Mouse (Mus musculus): ENCODE measurements around the gene Sema5a. TPM values are rescaled to one million over a fixed set of nuclear protein-coding genes. Genes with fewer than 3 reads are reported as not detected.

Sema5a gene
- total and polyA plus RNA-seq, 2 experiments from 2014 or later, result 8.8 to 40.0 TPM

DNA sequence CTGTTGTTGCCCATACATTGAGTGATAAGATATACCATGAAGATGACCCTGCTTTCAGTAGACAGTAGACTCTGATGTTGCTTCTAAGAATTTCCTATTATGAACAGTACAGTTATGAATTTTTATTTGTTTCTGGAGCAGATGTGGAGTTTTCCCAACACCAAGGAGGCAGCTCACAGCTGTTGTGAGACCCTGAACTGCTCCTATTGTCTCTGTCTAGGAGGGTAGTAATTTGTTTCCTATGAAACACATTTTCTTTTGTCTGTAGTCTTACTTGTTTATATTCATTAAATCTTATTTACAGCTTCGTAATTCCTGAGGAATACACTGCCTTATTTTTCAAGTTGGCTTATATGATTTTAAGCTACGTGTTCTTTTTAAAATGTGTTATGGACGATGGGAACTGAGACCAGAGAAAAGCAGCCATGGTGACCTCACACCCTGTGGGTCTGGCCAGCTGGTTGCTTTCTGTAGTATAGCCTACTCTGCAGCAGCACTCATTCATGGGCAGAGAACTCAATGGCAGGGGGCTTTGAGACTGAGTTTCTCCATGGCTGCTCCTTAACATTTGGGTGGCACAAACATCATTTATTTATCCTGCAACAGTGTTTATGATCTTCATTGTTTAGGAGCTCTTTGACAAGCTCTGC is 151.8 kb downstream of the Sema5a start:
- DNase-seq (ENCODE audit: low spot score) (no peak), ATAC-seq (no peak)
- no peak for TF ChIP-seq CTCF (IDR thresholded peaks at IDR 0.05; ENCODE audit: low read depth)
- H3K9ac ChIP-seq (replicated peaks; ENCODE audit: low read length), result no peak overlapping the region
- H3K4me1 ChIP-seq (ENCODE audit: insufficient read depth, low read length), result no peaks in the 10 kb centered on the region
- no peak overlapping the region for H3K27ac ChIP-seq
- H3K4me3 ChIP-seq (ENCODE audit: low read length), result no peak overlapping the region
- WGBS, result 88% methylated on average over 3 of the region's 3 CpGs
- no peak overlapping the region for H3K4me2 ChIP-seq (ENCODE audit: low read depth, low read length)
- no peaks in the 10 kb centered on the region for H3K27me3 ChIP-seq (ENCODE audit: insufficient read depth, low read length)
- no peaks in the 10 kb centered on the region for H3K9me3 ChIP-seq (ENCODE audit: low read length)
- H3K36me3 ChIP-seq (ENCODE audit: insufficient read depth, low read length), result no peaks in the 10 kb centered on the region

DNA sequence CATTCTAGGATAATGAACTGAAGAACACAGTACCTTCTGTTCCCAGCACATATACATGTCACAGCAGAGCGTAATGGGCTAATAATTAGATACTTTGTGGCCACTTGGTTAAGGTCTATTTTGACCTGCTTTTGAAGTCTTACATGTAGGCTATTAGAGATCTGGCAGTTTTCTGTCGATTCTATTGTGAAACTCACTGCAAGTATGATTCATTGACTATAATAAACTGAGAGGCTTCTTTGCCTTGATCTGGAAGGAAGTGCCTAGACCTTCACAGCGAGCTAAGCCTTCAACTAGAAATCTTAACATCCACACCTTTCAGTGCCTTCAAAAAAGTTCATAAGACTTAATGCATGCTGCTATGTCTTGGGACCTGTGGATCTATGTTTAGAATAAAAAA is 152.5 kb downstream of the Sema5a start:
- DNase-seq (ENCODE audit: low spot score), result no peak
- no peak for TF ChIP-seq CTCF (IDR thresholded peaks at IDR 0.05; ENCODE audit: low read depth)
- no peaks in the 10 kb centered on the region for H3K4me1 ChIP-seq (ENCODE audit: insufficient read depth, low read length)

DNA sequence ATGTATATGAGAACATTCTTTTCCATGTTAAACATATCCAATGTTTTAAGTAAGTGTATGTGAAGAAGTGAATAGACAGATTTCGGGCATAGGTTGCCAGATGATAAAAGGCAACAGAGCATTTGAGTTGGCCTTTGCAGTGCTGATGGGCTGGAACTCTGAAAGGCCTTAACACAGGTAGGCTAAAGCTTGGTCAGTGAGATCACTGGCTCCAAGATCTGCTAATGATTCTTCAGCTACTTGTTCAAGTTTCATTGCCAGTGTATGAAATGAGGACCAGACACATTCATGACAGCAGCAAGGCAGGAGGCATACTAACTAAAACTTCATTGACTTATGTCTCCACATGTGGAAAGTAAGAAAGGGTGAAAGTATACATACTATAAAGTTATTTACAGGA is 154.1 kb downstream of the Sema5a start:
- H3K4me2 ChIP-seq (ENCODE audit: low read depth, low read length), result no peak overlapping the region
- no peak for TF ChIP-seq CTCF (IDR thresholded peaks at IDR 0.05; ENCODE audit: low read depth)
- H3K9me3 ChIP-seq (ENCODE audit: low read length), result no peaks in the 10 kb centered on the region
- H3K27ac ChIP-seq, result no peak overlapping the region
- no peak overlapping the region for H3K4me3 ChIP-seq (ENCODE audit: low read length)
- DNase-seq (ENCODE audit: low spot score) (no peak), ATAC-seq (no peak)
- H3K27me3 ChIP-seq (ENCODE audit: insufficient read depth, low read length), result no peaks in the 10 kb centered on the region
- WGBS, result 93% methylated on average over 1 of the region's 1 CpGs
- no peaks in the 10 kb centered on the region for H3K4me1 ChIP-seq (ENCODE audit: insufficient read depth, low read length)
- H3K9ac ChIP-seq (replicated peaks; ENCODE audit: low read length), result no peak overlapping the region
- no peaks in the 10 kb centered on the region for H3K36me3 ChIP-seq (ENCODE audit: insufficient read depth, low read length)

More for the DNA sequence above, 152.5 kb downstream of the Sema5a start:
- H3K9me3 ChIP-seq (ENCODE audit: low read length), result no peaks in the 10 kb centered on the region
- no peak for ATAC-seq
- no peak overlapping the region for H3K4me2 ChIP-seq (ENCODE audit: low read depth, low read length)
- no peak overlapping the region for H3K9ac ChIP-seq (replicated peaks; ENCODE audit: low read length)
- WGBS, result 87% methylated on average over 3 of the region's 3 CpGs
- H3K4me3 ChIP-seq (ENCODE audit: low read length), result no peak overlapping the region
- no peak overlapping the region for H3K27ac ChIP-seq
- H3K36me3 ChIP-seq (ENCODE audit: insufficient read depth, low read length), result no peaks in the 10 kb centered on the region
- H3K27me3 ChIP-seq (ENCODE audit: insufficient read depth, low read length), result no peaks in the 10 kb centered on the region

DNA sequence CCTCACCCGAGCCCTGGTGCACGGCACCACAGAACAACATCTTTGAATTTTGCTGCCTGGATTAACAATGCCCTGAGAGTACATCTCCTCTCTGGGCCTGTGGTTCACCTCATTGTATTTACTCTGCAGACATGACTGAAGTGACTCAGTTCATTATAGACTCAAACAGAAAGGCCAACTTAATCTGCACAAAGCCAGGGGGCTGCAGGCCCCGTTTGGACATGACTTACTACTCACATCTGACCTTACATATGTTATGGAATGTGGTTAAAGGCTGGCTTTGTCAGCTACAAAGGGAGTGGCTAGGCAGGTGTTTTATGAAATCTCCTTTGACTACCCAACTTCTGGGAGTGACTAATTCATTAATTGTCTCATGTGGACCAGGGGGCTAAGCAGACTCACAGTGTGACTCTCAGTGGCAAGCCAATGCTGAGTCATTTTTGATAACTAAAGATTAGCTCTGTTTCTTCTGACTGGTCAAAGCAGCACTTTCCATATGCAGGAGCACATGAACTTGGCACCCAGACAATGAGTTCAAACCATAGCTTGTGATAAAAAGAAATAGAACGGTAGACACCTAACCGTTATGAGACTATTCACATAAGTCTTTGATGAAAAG is 157.4 kb downstream of the Sema5a start:
- no peak for ATAC-seq

DNA sequence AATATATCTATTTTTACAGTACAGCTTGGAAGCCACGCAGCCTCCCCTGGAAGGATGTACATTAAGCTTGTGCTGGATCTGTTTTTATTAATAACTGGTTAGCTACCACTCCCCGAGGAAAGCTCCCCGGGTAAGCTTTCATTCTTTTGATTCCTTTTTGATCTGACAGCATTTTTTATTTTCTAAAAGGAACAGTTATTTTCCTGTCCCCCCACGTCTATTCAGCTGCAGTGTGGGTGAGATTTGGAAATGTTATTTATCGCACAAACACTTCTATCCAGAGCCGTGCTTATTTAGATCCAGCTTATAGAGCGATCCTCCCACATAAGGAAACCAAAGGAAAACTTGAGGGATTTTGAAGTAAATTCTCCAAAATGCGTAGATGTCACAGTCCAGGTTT is 158.7 kb downstream of the Sema5a start:
- ATAC-seq (no peak), DNase-seq (ENCODE audit: low spot score) (no peak)
- 79% methylated on average over 8 of the region's 8 CpGs for WGBS
- Histone ChIP-seq H3K9me3 (ENCODE audit: low read length) (no peaks in the 10 kb centered on the region), H3K27me3 (ENCODE audit: insufficient read depth, low read length) (no peaks in the 10 kb centered on the region), H3K4me2 (ENCODE audit: low read depth, low read length) (no peak overlapping the region), H3K4me1 (ENCODE audit: insufficient read depth, low read length) (no peaks in the 10 kb centered on the region), H3K9ac (replicated peaks; ENCODE audit: low read length) (no peak overlapping the region), H3K36me3 (ENCODE audit: insufficient read depth, low read length) (no peaks in the 10 kb centered on the region), H3K4me3 (ENCODE audit: low read length) (no peak overlapping the region), H3K27ac (no peak overlapping the region)
- TF ChIP-seq CTCF (IDR thresholded peaks at IDR 0.05; ENCODE audit: low read depth), result no peak

More for the DNA sequence above, 157.4 kb downstream of the Sema5a start:
- H3K36me3 ChIP-seq (ENCODE audit: insufficient read depth, low read length), result no peaks in the 10 kb centered on the region
- no peaks in the 10 kb centered on the region for H3K4me1 ChIP-seq (ENCODE audit: insufficient read depth, low read length)
- no peak for TF ChIP-seq CTCF (IDR thresholded peaks at IDR 0.05; ENCODE audit: low read depth)
- H3K4me3 ChIP-seq (ENCODE audit: low read length), result no peak overlapping the region
- no peak overlapping the region for H3K27ac ChIP-seq
- H3K9ac ChIP-seq (replicated peaks; ENCODE audit: low read length), result no peak overlapping the region
- WGBS, result 71% methylated on average over 5 of the region's 5 CpGs
- H3K9me3 ChIP-seq (ENCODE audit: low read length), result no peaks in the 10 kb centered on the region
- DNase-seq (ENCODE audit: low spot score), result no peak
- no peaks in the 10 kb centered on the region for H3K27me3 ChIP-seq (ENCODE audit: insufficient read depth, low read length)
- H3K4me2 ChIP-seq (ENCODE audit: low read depth, low read length), result no peak overlapping the region

DNA sequence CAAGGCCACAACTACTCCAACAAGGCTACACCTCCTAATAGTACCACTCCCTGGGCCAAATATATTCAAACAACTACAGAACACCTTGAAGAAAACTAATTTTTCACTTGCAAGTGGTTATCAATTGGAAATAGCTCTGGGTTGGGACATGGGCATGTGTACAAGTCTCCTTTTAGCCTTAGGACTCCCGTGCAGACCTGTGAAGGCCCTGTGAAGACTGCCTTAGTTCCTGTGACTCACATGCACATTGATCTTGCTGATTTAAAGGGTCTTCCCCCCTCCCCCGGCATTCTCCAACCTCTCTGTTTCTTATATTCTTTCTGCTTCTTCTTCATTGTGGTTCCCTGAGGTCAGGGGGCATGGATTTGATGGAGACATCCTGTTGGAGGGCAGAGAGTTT is 161.8 kb downstream of the Sema5a start:
- 86% methylated on average over 2 of the region's 2 CpGs for WGBS
- TF ChIP-seq CTCF (IDR thresholded peaks at IDR 0.05; ENCODE audit: low read depth), result no peak
- no peaks in the 10 kb centered on the region for H3K9me3 ChIP-seq (ENCODE audit: low read length)
- no peak for DNase-seq (ENCODE audit: low spot score)
- H3K27me3 ChIP-seq (ENCODE audit: insufficient read depth, low read length), result no peaks in the 10 kb centered on the region
- no peak for ATAC-seq
- no peaks in the 10 kb centered on the region for H3K36me3 ChIP-seq (ENCODE audit: insufficient read depth, low read length)
- H3K9ac ChIP-seq (replicated peaks; ENCODE audit: low read length), result no peak overlapping the region
- H3K4me2 ChIP-seq (ENCODE audit: low read depth, low read length), result no peak overlapping the region
- no peak overlapping the region for H3K27ac ChIP-seq
- no peak overlapping the region for H3K4me3 ChIP-seq (ENCODE audit: low read length)
- H3K4me1 ChIP-seq (ENCODE audit: insufficient read depth, low read length), result no peaks in the 10 kb centered on the region

DNA sequence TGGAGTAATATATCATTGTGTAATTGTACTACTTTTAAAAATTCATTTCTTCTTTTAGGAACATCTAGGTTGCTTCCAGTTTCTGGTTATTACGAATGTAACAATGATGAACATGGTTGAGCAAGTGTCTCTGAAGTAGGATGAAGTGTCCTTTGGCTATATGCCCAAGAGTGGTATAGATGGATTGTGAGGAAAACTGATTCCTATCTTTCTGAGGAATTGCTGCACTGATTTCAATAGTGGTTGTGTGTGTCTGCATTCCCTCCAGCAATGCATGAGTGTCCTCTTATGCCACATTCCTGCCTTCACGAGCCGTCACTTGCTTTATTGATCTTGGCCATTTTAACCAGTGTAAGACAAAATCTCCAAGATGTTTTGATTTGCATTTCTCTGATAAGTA is 163.2 kb downstream of the Sema5a start:
- H3K4me2 ChIP-seq (ENCODE audit: low read depth, low read length), result no peak overlapping the region
- H3K9me3 ChIP-seq (ENCODE audit: low read length), result no peaks in the 10 kb centered on the region
- no peak overlapping the region for H3K9ac ChIP-seq (replicated peaks; ENCODE audit: low read length)
- no peak for DNase-seq (ENCODE audit: low spot score)
- TF ChIP-seq CTCF (IDR thresholded peaks at IDR 0.05; ENCODE audit: low read depth), result no peak
- H3K27me3 ChIP-seq (ENCODE audit: insufficient read depth, low read length), result no peaks in the 10 kb centered on the region
- no peaks in the 10 kb centered on the region for H3K36me3 ChIP-seq (ENCODE audit: insufficient read depth, low read length)
- H3K4me1 ChIP-seq (ENCODE audit: insufficient read depth, low read length), result no peaks in the 10 kb centered on the region
- ATAC-seq, result no peak
- H3K4me3 ChIP-seq (ENCODE audit: low read length), result no peak overlapping the region
- 90% methylated on average over 3 of the region's 3 CpGs for WGBS
- no peak overlapping the region for H3K27ac ChIP-seq

Data from hindbrain, postnatal 0 days (tissue).